Mouse (Mus musculus): ENCODE measurements around the gene Dkk3. TPM values are rescaled to one million over a fixed set of nuclear protein-coding genes. Genes with fewer than 3 reads are reported as not detected.

The Dkk3 gene
- polyA plus RNA-seq, 1 experiment from 2014 or later, result 38.5 TPM

GRCm38 (mm10) chr7:112140725-112141124, 18.1 kb downstream of the Dkk3 start:
- no peak overlapping the region for H3K27ac ChIP-seq (ENCODE audit: low read depth, low read length)
- 85% methylated on average over 2 of the region's 2 CpGs for WGBS
- no peaks in the 10 kb centered on the region for H3K9me3 ChIP-seq (ENCODE audit: control insufficient read depth, low read length)
- no peaks in the 10 kb centered on the region for H3K36me3 ChIP-seq (ENCODE audit: control insufficient read depth, insufficient read depth, low read length)
- no peak for ATAC-seq
- H3K4me2 ChIP-seq (ENCODE audit: low read length), result no peak overlapping the region
- 0 out of 2 replicates have a peak, but pooled peaks cover 2% of the 10 kb centered on the region for H3K4me1 ChIP-seq (ENCODE audit: control insufficient read depth, insufficient read depth, low read depth, low read length)
- no peaks in the 10 kb centered on the region for H3K27me3 ChIP-seq (replicated peaks; ENCODE audit: control insufficient read depth, insufficient read depth, low read length)
- H3K9ac ChIP-seq (ENCODE audit: low read depth, low read length), result no peak overlapping the region
- no peak overlapping the region for H3K4me3 ChIP-seq (ENCODE audit: low read length)

- H3K27ac ChIP-seq (ENCODE audit: low read depth, low read length), result no peak overlapping the region
- 78% methylated on average over 11 of the region's 11 CpGs for WGBS
- H3K4me2 ChIP-seq (ENCODE audit: low read length), result no peak overlapping the region
- no peaks in the 10 kb centered on the region for H3K27me3 ChIP-seq (replicated peaks; ENCODE audit: control insufficient read depth, insufficient read depth, low read length)
- H3K9me3 ChIP-seq (ENCODE audit: control insufficient read depth, low read length), result no peaks in the 10 kb centered on the region
- no peak overlapping the region for H3K9ac ChIP-seq (ENCODE audit: low read depth, low read length)
- H3K4me3 ChIP-seq (ENCODE audit: low read length), result no peak overlapping the region
- H3K4me1 ChIP-seq (ENCODE audit: control insufficient read depth, insufficient read depth, low read depth, low read length), result 0 out of 2 replicates have a peak, but pooled peaks cover 2% of the 10 kb centered on the region
- no peaks in the 10 kb centered on the region for H3K36me3 ChIP-seq (ENCODE audit: control insufficient read depth, insufficient read depth, low read length)
- no peak for ATAC-seq
Measured at GRCm38 (mm10) chr7:112138509-112139405, 20.1 kb downstream of the Dkk3 start.

GRCm38 (mm10) chr7:112138168-112138508, 20.7 kb downstream of the Dkk3 start:
- H3K9me3 ChIP-seq (ENCODE audit: control insufficient read depth, low read length), result no peaks in the 10 kb centered on the region
- 87% methylated on average over 7 of the region's 7 CpGs for WGBS
- H3K4me2 ChIP-seq (ENCODE audit: low read length), result no peak overlapping the region
- no peaks in the 10 kb centered on the region for H3K36me3 ChIP-seq (ENCODE audit: control insufficient read depth, insufficient read depth, low read length)
- no peak overlapping the region for H3K9ac ChIP-seq (ENCODE audit: low read depth, low read length)
- H3K4me3 ChIP-seq (ENCODE audit: low read length), result no peak overlapping the region
- no peaks in the 10 kb centered on the region for H3K27me3 ChIP-seq (replicated peaks; ENCODE audit: control insufficient read depth, insufficient read depth, low read length)
- no peak for ATAC-seq
- H3K4me1 ChIP-seq (ENCODE audit: control insufficient read depth, insufficient read depth, low read depth, low read length), result no peaks in the 10 kb centered on the region
- no peak overlapping the region for H3K27ac ChIP-seq (ENCODE audit: low read depth, low read length)

DNA sequence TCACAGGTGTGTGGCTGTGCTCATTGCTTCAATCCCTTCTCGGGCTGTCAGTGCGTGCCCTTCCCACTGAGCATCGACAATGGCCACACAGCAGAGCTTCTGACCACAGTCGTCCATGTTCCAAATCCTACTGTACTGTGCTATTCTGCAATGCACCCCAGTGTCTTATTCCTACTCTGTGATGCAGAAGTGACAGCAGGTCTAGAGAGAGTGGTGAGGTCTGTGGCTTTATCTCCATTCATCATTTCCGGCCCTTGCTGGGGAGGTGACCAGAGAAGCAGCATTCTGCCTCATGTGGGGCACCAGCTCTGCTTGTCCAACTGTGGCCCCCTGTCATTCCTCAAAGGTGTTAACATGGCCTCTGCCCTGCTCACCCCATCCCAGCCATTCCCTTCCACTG, 22.3 kb downstream of the Dkk3 start:
- Histone ChIP-seq H3K36me3 (ENCODE audit: control insufficient read depth, insufficient read depth, low read length) (no peaks in the 10 kb centered on the region), H3K9me3 (ENCODE audit: control insufficient read depth, low read length) (no peaks in the 10 kb centered on the region), H3K4me1 (ENCODE audit: control insufficient read depth, insufficient read depth, low read depth, low read length) (no peaks in the 10 kb centered on the region), H3K4me2 (ENCODE audit: low read length) (no peak overlapping the region), H3K9ac (ENCODE audit: low read depth, low read length) (no peak overlapping the region), H3K27me3 (replicated peaks; ENCODE audit: control insufficient read depth, insufficient read depth, low read length) (no peaks in the 10 kb centered on the region), H3K27ac (ENCODE audit: low read depth, low read length) (no peak overlapping the region), H3K4me3 (ENCODE audit: low read length) (no peak overlapping the region)
- no peak for ATAC-seq
- 68% methylated on average over 5 of the region's 5 CpGs for WGBS

DNA sequence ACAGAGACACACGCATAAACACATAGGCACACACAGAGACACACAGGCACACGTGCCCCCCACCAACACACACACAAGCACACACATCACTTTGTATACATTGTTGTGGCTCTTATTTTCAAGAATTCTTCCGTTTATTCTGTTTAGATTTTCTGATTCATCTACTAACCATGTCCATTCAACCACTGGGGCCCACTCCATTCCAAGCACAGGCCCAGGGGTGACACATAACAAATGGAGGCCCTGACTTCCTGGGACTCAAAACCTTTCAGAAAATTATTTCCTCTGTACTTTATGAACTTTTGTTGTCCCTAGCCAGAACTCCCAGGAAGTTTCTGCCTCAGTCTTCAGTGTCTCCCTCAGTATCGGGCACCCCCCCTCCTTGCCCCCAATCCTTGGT, 23.7 kb downstream of the Dkk3 start:
- Histone ChIP-seq H3K9me3 (ENCODE audit: control insufficient read depth, low read length) (no peaks in the 10 kb centered on the region), H3K27ac (ENCODE audit: low read depth, low read length) (no peak overlapping the region), H3K4me1 (ENCODE audit: control insufficient read depth, insufficient read depth, low read depth, low read length) (no peaks in the 10 kb centered on the region), H3K27me3 (replicated peaks; ENCODE audit: control insufficient read depth, insufficient read depth, low read length) (no peaks in the 10 kb centered on the region), H3K4me2 (ENCODE audit: low read length) (no peak overlapping the region), H3K9ac (ENCODE audit: low read depth, low read length) (no peak overlapping the region), H3K4me3 (ENCODE audit: low read length) (no peak overlapping the region), H3K36me3 (ENCODE audit: control insufficient read depth, insufficient read depth, low read length) (no peaks in the 10 kb centered on the region)
- WGBS, result 94% methylated on average over 4 of the region's 4 CpGs
- no peak for ATAC-seq

GRCm38 (mm10) chr7:112133277-112133676, 25.6 kb downstream of the Dkk3 start:
- 78% methylated on average over 5 of the region's 5 CpGs for WGBS
- Histone ChIP-seq H3K27ac (ENCODE audit: low read depth, low read length) (no peak overlapping the region), H3K9me3 (ENCODE audit: control insufficient read depth, low read length) (no peaks in the 10 kb centered on the region), H3K4me1 (ENCODE audit: control insufficient read depth, insufficient read depth, low read depth, low read length) (no peaks in the 10 kb centered on the region; the same call in 1 of the 2 replicates), H3K36me3 (ENCODE audit: control insufficient read depth, insufficient read depth, low read length) (no peaks in the 10 kb centered on the region), H3K9ac (ENCODE audit: low read depth, low read length) (no peak overlapping the region), H3K27me3 (replicated peaks; ENCODE audit: control insufficient read depth, insufficient read depth, low read length) (no peaks in the 10 kb centered on the region), H3K4me2 (ENCODE audit: low read length) (no peak overlapping the region), H3K4me3 (ENCODE audit: low read length) (no peak overlapping the region)
- ATAC-seq, result no peak

- no peak overlapping the region for H3K4me2 ChIP-seq (ENCODE audit: low read length)
- no peaks in the 10 kb centered on the region for H3K9me3 ChIP-seq (ENCODE audit: control insufficient read depth, low read length)
- no peaks in the 10 kb centered on the region; the same call in 1 of the 2 replicates for H3K4me1 ChIP-seq (ENCODE audit: control insufficient read depth, insufficient read depth, low read depth, low read length)
- no peaks in the 10 kb centered on the region for H3K27me3 ChIP-seq (replicated peaks; ENCODE audit: control insufficient read depth, insufficient read depth, low read length)
- H3K4me3 ChIP-seq (ENCODE audit: low read length), result no peak overlapping the region
- ATAC-seq, result no peak
- no peak overlapping the region for H3K9ac ChIP-seq (ENCODE audit: low read depth, low read length)
- H3K36me3 ChIP-seq (ENCODE audit: control insufficient read depth, insufficient read depth, low read length), result no peaks in the 10 kb centered on the region
- no peak overlapping the region for H3K27ac ChIP-seq (ENCODE audit: low read depth, low read length)
- WGBS, result 42% methylated on average over 6 of the region's 6 CpGs
Measured at GRCm38 (mm10) chr7:112132005-112132404, 26.9 kb downstream of the Dkk3 start.

GRCm38 (mm10) chr7:112130660-112131059, 28.2 kb downstream of the Dkk3 start:
- WGBS, result 91% methylated on average over 3 of the region's 3 CpGs
- Histone ChIP-seq H3K9ac (ENCODE audit: low read depth, low read length) (no peak overlapping the region), H3K27me3 (replicated peaks; ENCODE audit: control insufficient read depth, insufficient read depth, low read length) (no peaks in the 10 kb centered on the region), H3K4me1 (ENCODE audit: control insufficient read depth, insufficient read depth, low read depth, low read length) (no peaks in the 10 kb centered on the region; the same call in 1 of the 2 replicates), H3K27ac (ENCODE audit: low read depth, low read length) (no peak overlapping the region), H3K36me3 (ENCODE audit: control insufficient read depth, insufficient read depth, low read length) (no peaks in the 10 kb centered on the region), H3K4me2 (ENCODE audit: low read length) (no peak overlapping the region), H3K9me3 (ENCODE audit: control insufficient read depth, low read length) (no peaks in the 10 kb centered on the region), H3K4me3 (ENCODE audit: low read length) (no peak overlapping the region)
- ATAC-seq, result no peak

- peak; percentile 52 for ATAC-seq
- 62% methylated on average over 6 of the region's 6 CpGs for WGBS
Measured at GRCm38 (mm10) chr7:112129851-112130250, 29.0 kb downstream of the Dkk3 start.

More at GRCm38 (mm10) chr7:112129851-112130250, 29.0 kb downstream of the Dkk3 start:
- Histone ChIP-seq H3K4me2 (ENCODE audit: low read length) (no peak overlapping the region), H3K9me3 (ENCODE audit: control insufficient read depth, low read length) (no peaks in the 10 kb centered on the region), H3K27me3 (replicated peaks; ENCODE audit: control insufficient read depth, insufficient read depth, low read length) (no peaks in the 10 kb centered on the region), H3K36me3 (ENCODE audit: control insufficient read depth, insufficient read depth, low read length) (no peaks in the 10 kb centered on the region), H3K4me3 (ENCODE audit: low read length) (no peak overlapping the region), H3K4me1 (ENCODE audit: control insufficient read depth, insufficient read depth, low read depth, low read length) (no peaks in the 10 kb centered on the region; the same call in 1 of the 2 replicates), H3K27ac (ENCODE audit: low read depth, low read length) (no peak overlapping the region), H3K9ac (ENCODE audit: low read depth, low read length) (no peak overlapping the region)
